Mouse (Mus musculus) hindbrain, embryonic 12.5 days (tissue): ENCODE results near the gene Sf3b1. TPM values are rescaled to one million over a fixed set of nuclear protein-coding genes. Genes with fewer than 3 reads are reported as not detected.

Experiments
- ATAC-seq: fragments of 200-750 bp; cut with Nextera tagmentation; 2 replicates; pipeline ENCODE4 v1.8.0; 2017; ENCODE audit warnings: moderate TSS enrichment; ENCODE audit not compliant: low FRiP score
- H3K27ac ChIP-seq: fragments of 300-500 bp; sonication (generic); 2 replicates; pipeline ENCODE4 v1.5.1; 2016; ENCODE audit warnings: mild to moderate bottlenecking
- H3K27me3 ChIP-seq: fragments of 300-500 bp; sonication (generic); 2 replicates; pipeline ENCODE4 v1.6.1; 2016; ENCODE audit warnings: mild to moderate bottlenecking
- H3K36me3 ChIP-seq: fragments of 300-500 bp; sonication (generic); 2 replicates; pipeline ENCODE4 v1.6.1; 2016; ENCODE audit warnings: mild to moderate bottlenecking
- H3K4me1 ChIP-seq: fragments of 300-500 bp; sonication (generic); 2 replicates; pipeline ENCODE4 v1.6.1; 2016
- H3K4me2 ChIP-seq: fragments of 300-500 bp; sonication (generic); replicated peaks from 2 replicates; pipeline ENCODE4 v1.6.1; 2016; ENCODE audit warnings: mild to moderate bottlenecking
- H3K4me3 ChIP-seq: fragments of 300-500 bp; sonication (generic); 2 replicates; pipeline ENCODE4 v1.5.1; 2016; ENCODE audit warnings: mild to moderate bottlenecking
- H3K9ac ChIP-seq: fragments of 300-500 bp; sonication (generic); 2 replicates; pipeline ENCODE4 v1.6.1; 2016; ENCODE audit warnings: mild to moderate bottlenecking, moderate library complexity
- H3K9me3 ChIP-seq: fragments of 300-500 bp; sonication (generic); replicated peaks from 2 replicates; pipeline ENCODE4 v1.6.1; 2016; ENCODE audit warnings: mild to moderate bottlenecking
- WGBS: fragments of 180-500 bp; shearing (Covaris S2); methylation state at CpG from one replicate; pipeline ENCODE4 v1.1.7; 2016; 5-methylcytosine and 5-hydroxymethylcytosine counted together
- polyA plus RNA-seq: library from polyadenylated mRNA; unstranded; fragments of >200 nt; fragmentation: Nextera tagmentation; extraction: Ambion mirVana; gene quantifications from 2 replicates; pipeline ENCODE4 v1.2.1, GENCODE M21; 2016

The Sf3b1 gene
- polyA plus RNA-seq, 1 experiment from 2014 or later, result 347 TPM

GRCm38 (mm10) chr1:55051671-55052070 is 24.4 kb upstream of the Sf3b1 start:
- Histone ChIP-seq H3K27ac (no peak overlapping the region), H3K4me2 (peak overlapping the region; percentile 84), H3K4me3 (no peak overlapping the region; the same call in 1 of the 2 replicates), H3K9me3 (no peaks in the 10 kb centered on the region), H3K4me1 (peaks cover 12% of the 10 kb centered on the region), H3K27me3 (no peaks in the 10 kb centered on the region), H3K9ac (no peak overlapping the region; the same call in 1 of the 2 replicates), H3K36me3 (no peaks in the 10 kb centered on the region)
- WGBS, result 70% methylated on average over 3 of the region's 3 CpGs
- no peak for ATAC-seq

GRCm38 (mm10) chr1:55048841-55049587 is 21.7 kb upstream of the Sf3b1 start:
- H3K4me3 ChIP-seq, result no peak overlapping the region
- H3K9me3 ChIP-seq, result no peaks in the 10 kb centered on the region
- H3K27ac ChIP-seq, result no peak overlapping the region
- peaks cover 12% of the 10 kb centered on the region for H3K4me1 ChIP-seq
- no peak overlapping the region for H3K9ac ChIP-seq
- no peak overlapping the region for H3K4me2 ChIP-seq
- WGBS, result 68% methylated on average over 4 of the region's 4 CpGs
- no peaks in the 10 kb centered on the region for H3K36me3 ChIP-seq
- no peak for ATAC-seq
- H3K27me3 ChIP-seq, result no peaks in the 10 kb centered on the region

- no peak for ATAC-seq
- no peak overlapping the region for H3K9ac ChIP-seq
- no peak overlapping the region for H3K27ac ChIP-seq
- H3K27me3 ChIP-seq, result no peaks in the 10 kb centered on the region
- H3K4me3 ChIP-seq, result no peak overlapping the region
- 89% methylated on average over 3 of the region's 3 CpGs for WGBS
- no peaks in the 10 kb centered on the region for H3K4me1 ChIP-seq
- H3K4me2 ChIP-seq, result no peak overlapping the region
- H3K9me3 ChIP-seq, result no peaks in the 10 kb centered on the region; the same call in 1 of the 2 replicates
- no peaks in the 10 kb centered on the region for H3K36me3 ChIP-seq
Observed at GRCm38 (mm10) chr1:55043164-55043563, 15.9 kb upstream of the Sf3b1 start.

GRCm38 (mm10) chr1:55042246-55042645 is 15.0 kb upstream of the Sf3b1 start:
- Histone ChIP-seq H3K4me2 (no peak overlapping the region), H3K9ac (no peak overlapping the region), H3K27ac (no peak overlapping the region), H3K4me1 (no peaks in the 10 kb centered on the region), H3K36me3 (no peaks in the 10 kb centered on the region), H3K4me3 (no peak overlapping the region), H3K9me3 (no peaks in the 10 kb centered on the region; the same call in 1 of the 2 replicates), H3K27me3 (no peaks in the 10 kb centered on the region)
- WGBS, result 76% methylated on average over 1 of the region's 1 CpGs
- ATAC-seq, result no peak

GRCm38 (mm10) chr1:55041691-55042090 is 14.4 kb upstream of the Sf3b1 start:
- ATAC-seq, result no peak
- Histone ChIP-seq H3K36me3 (no peaks in the 10 kb centered on the region), H3K9me3 (no peaks in the 10 kb centered on the region; the same call in 1 of the 2 replicates), H3K27me3 (no peaks in the 10 kb centered on the region), H3K4me3 (no peak overlapping the region), H3K4me1 (no peaks in the 10 kb centered on the region), H3K27ac (no peak overlapping the region), H3K9ac (no peak overlapping the region), H3K4me2 (no peak overlapping the region)
- 88% methylated on average over 4 of the region's 4 CpGs for WGBS

GRCm38 (mm10) chr1:55039944-55040343 is 12.7 kb upstream of the Sf3b1 start:
- Histone ChIP-seq H3K27ac (no peak overlapping the region), H3K4me3 (no peak overlapping the region), H3K36me3 (no peaks in the 10 kb centered on the region), H3K9ac (no peak overlapping the region), H3K9me3 (no peaks in the 10 kb centered on the region; the same call in 1 of the 2 replicates), H3K4me1 (no peaks in the 10 kb centered on the region), H3K27me3 (no peaks in the 10 kb centered on the region), H3K4me2 (no peak overlapping the region)
- ATAC-seq, result no peak
- 100% methylated on average over 1 of the region's 1 CpGs for WGBS

GRCm38 (mm10) chr1:55031026-55031779 is 3.9 kb upstream of the Sf3b1 start:
- Histone ChIP-seq H3K4me2 (no peak overlapping the region), H3K27me3 (no peaks in the 10 kb centered on the region), H3K36me3 (no peaks in the 10 kb centered on the region), H3K4me3 (no peak overlapping the region), H3K9ac (no peak overlapping the region), H3K9me3 (no peaks in the 10 kb centered on the region), H3K27ac (no peak overlapping the region), H3K4me1 (no peaks in the 10 kb centered on the region)
- no peak for ATAC-seq

GRCm38 (mm10) chr1:55029446-55029845 is 2.2 kb upstream of the Sf3b1 start:
- ATAC-seq, result no peak
- Histone ChIP-seq H3K4me1 (peaks cover 7% of the 10 kb centered on the region), H3K9me3 (no peaks in the 10 kb centered on the region), H3K36me3 (no peaks in the 10 kb centered on the region), H3K4me3 (no peak overlapping the region), H3K9ac (no peak overlapping the region), H3K27ac (no peak overlapping the region), H3K4me2 (no peak overlapping the region), H3K27me3 (no peaks in the 10 kb centered on the region)
- 77% methylated on average over 4 of the region's 4 CpGs for WGBS

- Histone ChIP-seq H3K9me3 (no peaks in the 10 kb centered on the region), H3K36me3 (no peaks in the 10 kb centered on the region), H3K9ac (no peak overlapping the region), H3K4me1 (peaks cover 7% of the 10 kb centered on the region), H3K4me2 (no peak overlapping the region), H3K27me3 (no peaks in the 10 kb centered on the region), H3K27ac (no peak overlapping the region), H3K4me3 (no peak overlapping the region)
- WGBS, result 89% methylated on average over 11 of the region's 11 CpGs
- no peak for ATAC-seq
Observed at GRCm38 (mm10) chr1:55028512-55029249, 1.4 kb upstream of the Sf3b1 start.

GRCm38 (mm10) chr1:55027966-55028365 is 685 bp upstream of the Sf3b1 start:
- Histone ChIP-seq H3K4me1 (peaks cover 7% of the 10 kb centered on the region), H3K9ac (no peak overlapping the region), H3K27ac (no peak overlapping the region), H3K4me2 (peak overlapping the region; percentile 78), H3K36me3 (no peaks in the 10 kb centered on the region), H3K4me3 (peak overlapping the region; percentile 99), H3K9me3 (no peaks in the 10 kb centered on the region), H3K27me3 (no peaks in the 10 kb centered on the region)
- ATAC-seq, result no peak
- 94% methylated on average over 1 of the region's 1 CpGs for WGBS

GRCm38 (mm10) chr1:55026444-55027252 is 633 bp downstream of the Sf3b1 start:
- under 1% methylated on average over 55 of the region's 55 CpGs for WGBS
- H3K9ac ChIP-seq, result peak overlapping the region; percentile 98
- peaks cover 7% of the 10 kb centered on the region for H3K4me1 ChIP-seq
- H3K36me3 ChIP-seq, result no peaks in the 10 kb centered on the region
- ATAC-seq, result peak; percentile 77
- H3K4me3 ChIP-seq, result peak overlapping the region; percentile 99
- H3K9me3 ChIP-seq, result no peaks in the 10 kb centered on the region
- H3K27ac ChIP-seq, result peak overlapping the region; percentile 93
- H3K4me2 ChIP-seq, result peak overlapping the region; percentile 78
- no peaks in the 10 kb centered on the region for H3K27me3 ChIP-seq
